ENCODE assay signal across 8 mouse cellular contexts in genomic region chr4:55077133-55077889, GRCm38 (mm10).
DNase-seq lines count a peak whose midpoint lies in the region; ATAC-seq lines count a peak whose summit lies in the region.

No protein-coding gene starts in this region.

- peak; percentile 32 for DNase-seq in adrenal gland, adult 2 months
- DNase-seq in adrenal gland, postnatal 4 days (ENCODE audit: low spot score in 2 of 2), result no peak
- DNase-seq in heart, postnatal 10 days, result peak; percentile 43 to 58
- DNase-seq in layer of hippocampus, adult 11-12 months (ENCODE audit: low spot score), result peak; percentile 50
- DNase-seq in spleen, adult 12 weeks (ENCODE audit: low spot score), result no peak

- peaks cover 84% of the 10 kb centered on the region for H3K36me3 ChIP-seq in midbrain, embryonic 13.5 days
- no peaks in the 10 kb centered on the region for H3K36me3 ChIP-seq in liver, embryonic 12.5 days

- peaks cover 3% of the 10 kb centered on the region; the same call in 1 of the 2 replicates for H3K4me1 ChIP-seq in brown adipose tissue, adult 24 weeks (ENCODE audit: control insufficient read depth, insufficient read depth, insufficient read length, low read length)
- peaks cover 30% of the 10 kb centered on the region for H3K4me1 ChIP-seq in midbrain, embryonic 13.5 days (replicated peaks)
- H3K4me1 ChIP-seq in liver, embryonic 12.5 days, result no peaks in the 10 kb centered on the region

- intact Hi-C loops in heart, postnatal 10 days (cut with DNase I), result loop anchor here (5.0 kb wide), 1 partner anchor 130 kb away; the partner anchor contains the start of gene Zfp462

- ATAC-seq in midbrain, embryonic 13.5 days, result peak; percentile 79
- ATAC-seq in liver, embryonic 12.5 days, result no peak

- H3K27me3 ChIP-seq in midbrain, embryonic 13.5 days, result no peaks in the 10 kb centered on the region
- H3K27me3 ChIP-seq in liver, embryonic 12.5 days (replicated peaks), result no peaks in the 10 kb centered on the region

- WGBS in midbrain, embryonic 13.5 days, result 15% methylated on average over 11 of the region's 11 CpGs
- 65% methylated on average over 11 of the region's 11 CpGs for WGBS in liver, embryonic 12.5 days (ENCODE audit: insufficient replicate concordance)

- H3K27ac ChIP-seq in brown adipose tissue, adult 24 weeks (replicated peaks; ENCODE audit: low read depth, low read length), result peak overlapping the region; percentile 95
- peak overlapping the region; percentile 92 for H3K27ac ChIP-seq in midbrain, embryonic 13.5 days
- H3K27ac ChIP-seq in liver, embryonic 12.5 days, result no peak overlapping the region

- no peak overlapping the region for H3K9ac ChIP-seq in midbrain, embryonic 13.5 days (replicated peaks)
- no peak overlapping the region for H3K9ac ChIP-seq in liver, embryonic 12.5 days

- H3K4me2 ChIP-seq in midbrain, embryonic 13.5 days (replicated peaks), result no peak overlapping the region; the same call in 1 of the 2 replicates
- H3K4me2 ChIP-seq in liver, embryonic 12.5 days, result no peak overlapping the region

- H3K9me3 ChIP-seq in midbrain, embryonic 13.5 days, result no peaks in the 10 kb centered on the region
- no peaks in the 10 kb centered on the region for H3K9me3 ChIP-seq in liver, embryonic 12.5 days (replicated peaks)

- peak overlapping the region; percentile 30; the same call in 1 of the 2 replicates for H3K4me3 ChIP-seq in brown adipose tissue, adult 24 weeks (ENCODE audit: insufficient read depth, low read depth, low read length)
- H3K4me3 ChIP-seq in midbrain, embryonic 13.5 days (replicated peaks), result no peak overlapping the region
- no peak overlapping the region for H3K4me3 ChIP-seq in liver, embryonic 12.5 days

Comparison
In these comparisons a context has a peak if more than half of its experiments do, and no peak if none do; other contexts are left out.
1. DNase-seq: peak in adrenal gland, adult 2 months (single experiment), heart, postnatal 10 days (2 of 2) and layer of hippocampus, adult 11-12 months (single experiment); none in adrenal gland, postnatal 4 days (0 of 2) and spleen, adult 12 weeks (single experiment).